Mouse (Mus musculus) left cerebral cortex, postnatal 25 days (tissue): Measurements from ENCODE around the gene Ahcyl1. TPM values are rescaled to one million over a fixed set of nuclear protein-coding genes. Genes with fewer than 3 reads are reported as not detected.

ENCODE experiments used
- DNase-seq, 2 experiments: peaks; one replicate each; pipeline ENCODE4 v3.0.0; 2022; ENCODE audit warnings: low spot score in 2 of 2, mixed read lengths in 1 of 2
- intact Hi-C: fragments of 180-260 bp; cut with DNase I; formaldehyde crosslinking; loops from one replicate; pipeline ENCODE4 v1.15.1; 2025
- total RNA-seq, 2 experiments: library from RNA; stranded (reverse); gene quantifications; 2 replicates each; pipeline ENCODE4 v1.2.3; 2021

The Ahcyl1 gene
- total RNA-seq, 2 experiments from 2014 or later = 324 to 332 TPM

DNA sequence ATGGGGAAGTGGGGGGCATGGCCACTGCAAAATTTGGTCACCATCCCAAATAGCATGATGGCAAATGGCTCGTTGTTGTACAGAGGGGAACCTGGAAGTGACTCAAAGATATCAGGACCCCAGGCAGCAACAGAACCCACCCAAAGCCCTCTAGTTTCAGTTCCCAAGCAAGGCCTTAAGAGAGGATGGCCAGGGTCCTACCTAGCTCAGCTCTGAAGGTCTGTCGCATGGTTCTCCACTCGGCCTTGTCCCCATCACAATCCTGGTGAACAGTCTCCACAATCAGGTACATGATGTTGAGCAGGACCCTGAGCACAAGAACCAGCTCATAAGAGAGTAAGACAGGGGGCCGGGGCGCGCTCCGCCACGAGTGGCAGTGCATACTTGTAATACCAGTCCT, 71.9 kb downstream of the Ahcyl1 start:
- no peak for DNase-seq
- intact Hi-C loops = no loop called here

DNA sequence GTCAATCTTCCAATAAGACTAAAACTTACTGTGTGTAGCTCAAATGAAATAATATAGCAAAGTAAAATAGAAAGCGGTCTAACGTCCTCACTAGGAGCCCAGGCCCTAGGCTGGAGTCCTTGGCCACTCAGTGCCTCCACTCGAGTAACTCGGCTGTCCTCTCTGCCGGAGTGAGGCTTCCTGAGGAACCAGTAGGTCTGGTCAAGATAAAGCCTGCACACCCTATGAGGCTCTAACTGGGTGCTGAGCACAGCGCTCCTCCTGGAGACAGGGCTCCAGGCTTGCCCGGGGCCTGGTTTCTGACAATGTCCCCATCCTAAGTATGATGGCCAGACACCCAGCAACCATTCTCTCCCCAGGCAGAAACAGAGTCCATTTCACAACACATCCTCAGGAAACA, 73.8 kb downstream of the Ahcyl1 start:
- intact Hi-C loops = no loop called here
- no peak for DNase-seq

DNA sequence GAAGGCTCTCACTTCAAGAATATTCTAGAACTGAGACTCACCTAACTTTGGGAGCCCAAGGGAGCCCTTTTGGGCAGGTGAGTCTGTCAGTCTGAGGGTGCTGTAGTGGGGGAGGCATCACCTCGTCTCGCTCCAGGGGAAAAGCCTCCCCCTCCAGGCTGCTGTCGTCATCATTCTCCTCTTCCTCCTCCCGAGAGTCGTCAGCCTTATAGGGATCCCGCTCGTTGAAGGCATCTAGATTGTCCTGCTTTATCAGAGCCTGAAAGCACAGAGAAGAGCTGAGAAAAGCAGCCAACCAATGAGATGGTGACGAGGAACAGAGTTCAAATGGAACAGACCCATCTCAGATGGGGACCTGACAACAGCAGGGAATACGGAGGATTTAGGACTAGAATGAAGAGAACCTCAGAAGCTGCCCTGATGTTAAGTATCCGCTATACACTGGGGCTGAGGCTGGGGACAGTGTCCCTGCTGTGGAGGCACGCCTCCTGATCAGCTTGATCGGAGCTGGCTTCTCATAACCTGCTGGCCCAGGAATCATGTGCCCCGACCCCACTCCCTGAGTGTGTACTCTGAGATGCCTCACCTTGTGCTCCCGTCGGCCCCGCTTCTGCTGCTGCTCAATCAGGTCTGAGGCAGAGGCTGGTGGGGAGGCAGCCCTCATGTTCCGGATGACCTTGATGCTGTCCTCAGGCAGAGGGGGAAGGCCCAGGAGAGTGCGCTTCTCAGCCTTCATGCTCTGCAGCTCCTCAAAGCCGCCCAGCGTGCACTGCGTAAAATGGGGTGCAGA, 74.9 kb downstream of the Ahcyl1 start:
- DNase-seq = no peak
- intact Hi-C loops = no loop called here

DNA sequence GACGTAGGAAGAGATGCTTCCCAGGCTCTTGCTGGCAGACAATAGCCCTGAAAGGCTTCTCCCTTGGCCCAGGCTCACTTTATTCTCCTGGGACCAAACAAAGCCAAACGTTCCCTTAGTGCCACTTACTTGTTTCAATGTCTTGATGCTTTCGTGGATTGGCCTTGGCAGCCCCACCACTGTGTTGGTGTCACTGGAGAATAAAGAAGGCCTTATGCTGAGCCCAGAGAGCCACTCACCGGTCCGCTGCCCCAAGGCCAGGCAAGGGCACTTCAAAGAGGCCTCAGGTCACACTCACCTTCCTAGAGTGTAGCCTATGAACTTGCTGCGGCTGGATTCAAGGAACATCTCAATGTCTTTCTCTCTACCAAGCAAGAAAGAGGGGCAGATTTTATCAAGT, 76.4 kb downstream of the Ahcyl1 start:
- no peak for DNase-seq
- intact Hi-C loops = loop anchor here (10.0 kb wide), 1 partner anchor 385 kb away; the partner anchor contains the start of genes A630076J17Rik and Prok1

DNA sequence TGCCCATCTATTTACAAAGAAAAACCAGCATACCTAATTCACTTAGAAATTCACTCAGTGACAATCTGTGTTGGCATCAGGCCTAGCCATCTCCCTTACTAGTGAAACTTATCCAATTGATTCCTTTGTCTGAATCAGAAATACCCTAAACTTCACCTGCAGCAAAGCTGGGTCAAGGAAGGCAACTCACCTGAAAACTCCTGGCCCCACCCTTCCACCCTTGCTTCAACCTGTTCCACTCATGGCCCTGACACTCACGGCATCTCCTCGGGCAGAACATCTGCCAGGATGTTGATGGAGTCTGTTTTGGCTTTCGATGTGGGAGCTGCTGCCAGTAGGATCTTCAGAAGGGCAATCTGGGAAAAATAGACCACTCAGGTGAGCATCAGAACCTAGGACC, 78.6 kb downstream of the Ahcyl1 start:
- no peak for DNase-seq
- intact Hi-C loops = loop anchor here (10.0 kb wide), 1 partner anchor 383 kb away; the partner anchor contains the start of genes A630076J17Rik and Prok1

Other genes with a start within 250 kb of the Ahcyl1 start
- gene Kcnc4, start 237.0 kb downstream of the Ahcyl1 start, total RNA-seq = 10 to 100 TPM; 62.5 to 66.4 TPM
- 100 to 1,000 TPM; 396 to 412 TPM for gene Slc6a17, start 178.5 kb downstream of the Ahcyl1 start, total RNA-seq
- under 1 TPM in 1 of 2 experiments, not detected in 1; 0.23 TPM for gene Ubl4b, start 141.5 kb downstream of the Ahcyl1 start, total RNA-seq
- gene Alx3, start 101.5 kb downstream of the Ahcyl1 start, total RNA-seq = under 1 TPM; 0.87 to 0.94 TPM
- gene Gm10961, start 65.2 kb downstream of the Ahcyl1 start, total RNA-seq = not detected
- gene Strip1, start 64.9 kb downstream of the Ahcyl1 start, total RNA-seq = 10 to 100 TPM; 58.3 to 63.6 TPM
- 10 to 100 TPM; 10.7 to 11.2 TPM for gene Csf1, start 63.9 kb upstream of the Ahcyl1 start, total RNA-seq
- gene Eps8l3, start 180.7 kb upstream of the Ahcyl1 start, total RNA-seq = not detected
- 100 to 1,000 TPM; 234 to 260 TPM for gene Gstm5, start 199.3 kb upstream of the Ahcyl1 start, total RNA-seq
- 10 to 100 TPM; 89.9 to 93.5 TPM for gene Gstm7, start 235.3 kb upstream of the Ahcyl1 start, total RNA-seq
- gene Gstm6, start 247.2 kb upstream of the Ahcyl1 start, total RNA-seq = 1 to 10 TPM; 4.0 to 5.0 TPM